Mouse (Mus musculus): ENCODE results near the gene Unc45b.
A peak's percentile ranks its signal among the peaks of the same experiment; 100 is the strongest.
"Not testable (repeated sequence)": the region's sequence is repeated elsewhere in the genome, so short reads cannot be mapped to it uniquely, and the experiment has no call there.

The Unc45b gene

DNA sequence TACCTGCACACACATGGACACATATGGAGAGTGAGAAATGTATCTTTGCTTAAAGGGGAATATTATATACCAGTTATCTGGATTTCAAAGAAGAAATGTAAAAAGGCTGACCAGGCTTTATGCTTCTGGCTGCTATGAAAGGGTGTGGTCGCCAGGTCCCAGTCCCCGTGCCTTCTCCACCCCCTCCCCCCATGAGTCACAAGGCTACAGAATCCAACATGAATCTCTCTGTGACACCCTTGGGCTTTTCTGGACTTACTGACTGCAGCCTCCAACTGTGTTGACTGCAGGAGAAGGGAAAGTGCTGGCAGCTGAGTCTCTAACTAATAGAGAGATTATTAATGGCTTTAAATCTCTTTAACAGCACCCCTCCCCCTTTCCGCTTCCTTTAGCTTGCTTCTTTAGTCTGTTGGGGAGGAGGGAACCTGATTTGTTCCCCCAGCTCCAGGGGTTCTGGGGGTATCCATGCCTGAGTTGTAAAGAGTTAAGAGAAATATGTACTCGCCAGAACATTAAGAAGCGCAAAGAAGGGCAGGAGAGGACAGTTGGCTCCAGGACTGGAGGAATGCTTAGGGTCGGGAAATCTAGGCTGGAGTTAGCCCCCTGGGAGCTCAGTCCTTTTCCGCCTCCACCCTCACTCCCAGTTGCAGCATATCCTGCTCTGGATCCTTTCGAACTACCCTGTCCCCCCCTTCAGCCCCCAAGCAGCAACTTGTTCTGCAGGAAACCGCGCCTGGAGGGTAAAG, 40.6 kb downstream of the Unc45b start, which contains the start of gene Slfn5:
Gene Slfn5, plus strand, starts transcription at position 614 of the 746 bp plus-strand sequence.
- no peak for DNase-seq

DNA sequence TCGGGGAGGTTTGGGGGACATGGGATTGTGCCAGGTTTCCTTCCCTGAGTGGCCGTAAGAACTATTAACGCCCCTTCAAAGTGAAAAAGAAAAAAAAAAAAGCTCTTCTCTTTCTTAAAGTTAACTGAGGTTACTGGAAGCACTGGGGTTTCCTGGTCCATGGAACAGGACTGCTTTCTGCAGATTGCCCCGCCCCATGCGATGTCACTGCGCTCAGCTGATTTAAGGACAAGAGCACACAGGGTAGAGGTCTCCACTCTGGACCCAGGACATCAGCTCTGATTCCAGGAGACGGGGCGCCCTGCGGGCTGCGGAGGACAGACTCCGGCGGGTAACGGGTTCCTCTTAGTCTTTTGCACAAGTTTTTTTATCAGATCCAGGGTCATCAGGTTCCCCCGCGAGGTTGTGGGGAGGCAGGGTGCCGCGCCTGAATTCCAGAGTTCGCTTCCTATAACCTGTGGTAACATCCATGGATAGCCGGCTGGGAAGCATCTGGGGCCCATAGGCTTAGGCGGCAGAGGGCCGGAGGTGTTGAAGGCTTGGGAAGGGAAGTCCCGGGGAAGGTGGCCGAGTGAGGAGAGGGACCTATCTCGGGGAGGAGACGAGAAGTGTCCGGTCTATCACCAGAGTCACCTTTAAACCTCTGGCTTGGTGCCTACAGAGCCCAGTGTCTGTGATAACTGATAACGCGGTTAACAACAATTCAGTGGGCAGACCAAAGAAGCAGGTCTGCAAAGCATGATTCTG, 41.7 kb downstream of the Unc45b start:
- DNase-seq, result no peak

DNA sequence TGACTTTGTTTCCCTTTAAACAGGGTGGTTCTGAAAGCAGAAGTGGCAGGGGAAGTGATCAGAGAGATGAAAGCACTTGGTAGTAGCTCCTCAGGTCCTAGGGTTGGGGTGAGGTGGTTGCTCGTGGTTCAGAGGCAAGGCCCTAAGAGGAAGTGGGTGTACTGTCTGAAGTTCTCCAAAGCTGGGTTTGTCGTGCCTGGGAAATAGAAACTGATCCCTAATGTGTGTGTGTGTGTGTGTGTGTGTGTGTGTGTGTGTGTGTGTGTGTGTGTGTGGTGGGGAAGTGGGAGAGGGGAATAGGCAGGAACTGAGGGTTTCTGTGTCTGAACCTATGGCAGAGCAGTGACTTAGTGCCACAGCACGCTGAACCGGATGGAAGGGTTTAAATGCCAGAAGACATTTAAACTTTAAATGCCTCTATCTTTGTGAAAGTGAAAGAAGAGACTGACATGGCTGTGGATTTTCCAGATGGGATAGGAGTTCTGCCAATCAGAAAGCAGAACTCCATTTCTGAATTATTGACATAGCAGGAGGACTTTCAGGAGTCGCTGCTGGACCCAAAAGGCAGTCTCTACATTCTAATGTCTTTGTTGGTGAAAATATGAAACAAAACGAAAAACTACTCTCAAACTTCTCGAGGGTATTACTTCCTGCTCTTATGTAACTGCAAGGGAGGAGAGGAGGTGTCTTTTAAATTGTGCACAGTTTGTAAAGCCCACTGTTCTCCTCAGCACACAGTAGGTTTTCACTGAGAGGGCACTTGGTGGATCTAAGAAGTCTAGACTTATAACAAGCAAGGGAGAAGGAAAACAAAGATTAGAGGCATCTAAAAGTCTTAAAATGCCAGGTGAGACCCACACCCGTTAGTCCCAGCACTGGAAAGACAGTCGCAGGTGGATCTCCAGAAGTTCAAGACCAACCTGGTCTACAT, 42.5 kb downstream of the Unc45b start:
- no peak for DNase-seq

DNA sequence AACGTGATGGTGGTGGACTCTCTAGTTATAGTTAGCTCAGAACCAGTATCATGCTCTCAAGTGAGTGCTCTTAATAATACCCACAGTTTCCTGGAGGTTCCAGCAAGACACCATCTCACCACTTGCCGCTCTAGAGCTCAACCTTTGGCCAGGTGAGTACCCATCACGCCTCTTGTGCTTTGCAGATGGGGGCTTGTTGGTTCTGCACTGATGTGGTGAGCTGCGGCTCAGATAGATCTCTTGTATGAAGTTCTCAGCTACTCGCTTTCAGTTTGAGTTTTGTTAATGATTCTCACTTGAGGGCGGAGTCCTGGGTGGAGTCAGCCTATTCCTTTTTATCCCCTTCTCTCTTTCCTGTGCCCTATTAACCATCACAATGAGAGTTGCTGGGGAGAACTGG, 44.3 kb downstream of the Unc45b start:
- DNase-seq, result no peak

DNA sequence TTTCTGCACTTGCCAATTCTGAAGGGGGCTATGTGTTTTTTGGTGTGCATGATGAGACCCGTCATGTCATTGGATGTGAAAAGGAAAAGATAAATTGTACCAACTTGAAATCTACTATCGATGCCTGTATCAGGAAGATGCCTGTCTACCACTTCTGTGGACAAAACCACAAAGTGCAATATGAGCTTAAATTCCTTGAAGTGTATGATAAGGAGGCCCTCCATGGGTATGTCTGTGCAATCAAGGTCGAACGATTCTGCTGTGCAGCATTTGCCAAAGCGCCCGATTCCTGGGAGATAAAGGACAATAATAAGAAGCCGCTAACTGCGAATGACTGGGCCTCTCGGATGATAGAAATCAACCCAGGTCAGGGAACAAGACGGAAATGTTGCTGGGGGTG, 46.6 kb downstream of the Unc45b start:
- DNase-seq, result no peak

DNA sequence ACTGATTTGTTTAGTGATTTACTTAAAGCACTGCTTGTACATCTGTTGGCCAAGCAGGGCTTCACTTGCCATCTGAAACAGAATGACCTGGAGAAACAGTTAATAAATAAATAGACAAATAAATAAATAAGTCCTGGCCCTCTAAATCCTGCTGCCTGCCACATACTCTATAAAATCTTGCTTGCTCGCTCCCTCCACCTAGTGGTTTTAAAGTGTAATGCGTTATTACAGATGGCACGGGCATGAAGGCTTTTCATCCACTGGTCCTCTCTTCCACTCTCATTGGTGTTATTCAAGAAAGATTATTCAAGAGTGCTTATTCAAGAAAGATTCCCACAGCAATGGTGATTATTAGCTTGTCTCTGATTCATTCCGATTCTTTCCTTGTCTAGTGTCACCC, 49.3 kb downstream of the Unc45b start:
- DNase-seq, result no peak

DNA sequence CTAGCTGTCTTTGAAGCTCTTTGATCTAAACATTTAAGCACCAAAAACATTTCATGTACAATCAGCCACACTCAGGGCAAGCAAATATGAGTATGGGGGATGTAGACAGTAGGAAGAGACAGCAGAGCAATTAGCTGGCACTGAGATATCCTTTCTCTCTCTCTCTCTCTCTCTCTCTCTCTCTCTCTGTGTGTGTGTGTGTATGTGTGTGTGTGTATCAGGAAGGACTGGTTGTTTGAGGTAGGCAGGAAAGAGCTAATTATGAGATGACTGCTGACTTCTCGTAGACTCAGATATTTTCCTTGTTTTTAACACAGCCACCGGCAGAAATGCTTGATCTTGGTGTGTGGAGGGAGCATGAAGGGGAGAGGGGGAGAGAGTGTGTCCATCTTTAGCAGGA, 51.4 kb downstream of the Unc45b start:
- no peak for DNase-seq

DNA sequence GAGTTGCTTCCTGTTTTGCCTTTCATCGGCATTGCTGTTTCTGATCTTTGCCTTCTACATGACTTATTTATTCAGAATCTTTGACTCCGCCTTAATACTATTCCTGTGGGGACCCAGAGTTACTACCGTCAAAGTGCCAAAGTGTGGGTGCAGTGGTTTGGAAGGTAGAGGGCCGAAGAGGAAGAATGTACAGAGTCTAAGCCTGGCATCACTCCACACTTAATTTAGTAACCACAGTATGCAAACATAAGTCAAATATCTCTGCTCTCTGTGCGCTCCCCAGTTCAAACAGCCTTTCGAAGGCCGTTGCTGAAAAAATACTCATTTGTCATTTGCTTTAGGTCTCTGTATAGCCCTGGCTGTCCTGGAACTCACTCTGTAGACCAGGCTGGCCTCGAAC, 51.9 kb downstream of the Unc45b start:
- DNase-seq, result no peak

DNA sequence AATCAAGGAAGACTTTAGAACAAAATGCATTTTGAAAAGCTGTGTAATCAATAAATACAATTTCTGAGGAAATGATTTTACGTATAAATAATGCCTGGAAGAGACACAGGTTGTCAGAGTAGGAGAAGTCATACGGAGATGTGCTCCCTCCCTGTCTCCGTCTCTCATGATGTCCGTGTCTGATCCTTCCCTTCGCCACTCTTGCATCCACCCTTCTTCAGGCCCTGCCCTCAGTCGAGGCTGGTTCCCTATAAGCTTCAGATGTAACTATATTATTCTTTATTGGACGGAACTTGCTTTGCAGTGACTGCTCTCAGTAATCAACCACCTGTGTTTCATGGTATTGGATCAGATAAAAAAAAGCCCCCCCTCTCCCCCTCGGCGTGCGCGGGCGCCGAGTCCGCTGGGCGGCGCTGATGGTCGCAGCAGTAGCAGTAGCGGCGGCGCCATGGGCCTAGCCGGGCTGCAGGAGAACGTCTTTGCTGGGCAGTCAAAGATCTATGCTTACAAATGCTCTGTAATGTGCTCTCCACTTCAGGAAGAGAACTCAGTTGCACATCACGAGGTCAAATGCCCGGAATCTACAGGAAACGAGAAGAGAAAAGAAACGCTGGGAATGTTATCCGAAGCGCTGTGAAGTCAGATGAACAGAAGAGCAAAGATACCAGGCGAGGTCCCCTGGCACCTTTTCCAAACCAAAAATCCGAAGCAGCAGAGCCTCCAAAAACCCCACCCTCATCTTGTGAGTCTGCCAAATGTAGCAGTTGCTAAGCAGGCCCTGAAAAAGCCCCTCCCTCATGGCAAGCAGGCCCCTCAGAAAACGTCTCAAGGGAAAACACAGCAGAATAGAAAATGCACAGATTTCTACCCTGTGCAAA, 60.6 kb downstream of the Unc45b start:
- peak; percentile 48 for DNase-seq

DNA sequence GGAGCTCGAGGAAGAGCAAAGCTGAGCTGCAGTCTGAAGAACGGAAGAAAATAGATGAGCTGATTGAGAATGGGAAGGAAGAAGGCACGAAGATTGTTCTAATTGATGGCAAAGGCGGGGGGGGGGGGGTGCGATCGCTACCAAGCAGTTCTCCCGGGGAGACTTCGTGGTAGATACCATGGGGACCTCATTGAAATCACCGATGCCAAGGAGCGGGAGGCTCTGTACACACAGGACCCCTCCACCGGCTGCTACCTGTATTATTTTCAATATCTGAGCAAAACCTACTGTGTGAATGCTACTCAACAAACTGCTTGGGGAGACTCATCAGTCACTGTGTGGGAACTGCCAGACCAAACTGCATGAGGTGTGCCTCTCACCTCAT, 61.2 kb downstream of the Unc45b start:
- no peak for DNase-seq

DNA sequence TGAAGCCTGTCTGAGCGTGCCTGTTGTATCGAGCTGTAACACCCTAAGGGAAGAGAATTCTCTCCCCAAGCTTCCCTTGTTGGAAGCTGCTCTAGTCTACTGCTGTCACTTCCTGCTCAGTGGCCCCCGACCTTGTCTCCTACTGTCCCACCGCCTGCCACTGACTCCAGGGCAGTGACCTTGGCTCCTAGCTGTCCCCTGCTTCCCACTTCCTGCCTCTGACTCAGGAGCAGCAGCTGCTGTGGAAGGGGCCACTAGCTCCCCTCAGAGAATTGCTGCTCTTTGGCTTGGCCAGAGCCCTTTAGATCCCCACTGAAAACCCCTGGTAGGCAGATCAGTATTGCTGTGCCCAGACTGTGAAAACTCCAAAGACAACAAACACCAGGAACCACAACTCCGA, 63.6 kb downstream of the Unc45b start:
- DNase-seq, result no peak

DNA sequence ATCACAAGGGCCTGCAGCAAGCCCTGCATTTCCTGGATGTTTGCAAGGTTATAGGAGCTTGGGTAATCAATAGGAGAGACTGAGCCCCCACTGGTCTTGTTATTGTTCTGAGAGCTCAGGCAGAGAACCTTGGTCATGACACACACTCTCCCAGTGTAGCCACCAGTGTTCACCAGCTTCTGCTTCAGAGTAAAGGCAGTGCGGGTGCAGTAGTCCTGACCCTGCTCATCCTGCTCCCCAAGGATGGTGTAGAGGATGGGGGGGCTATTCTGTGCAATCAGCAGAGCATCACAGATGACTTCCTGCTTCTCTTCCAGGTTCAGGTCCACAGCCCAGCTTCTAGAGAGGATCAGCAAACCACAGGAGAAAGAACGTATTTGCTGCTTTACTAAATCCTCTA, 72.1 kb downstream of the Unc45b start:
- DNase-seq, result not testable (repeated sequence)

DNA sequence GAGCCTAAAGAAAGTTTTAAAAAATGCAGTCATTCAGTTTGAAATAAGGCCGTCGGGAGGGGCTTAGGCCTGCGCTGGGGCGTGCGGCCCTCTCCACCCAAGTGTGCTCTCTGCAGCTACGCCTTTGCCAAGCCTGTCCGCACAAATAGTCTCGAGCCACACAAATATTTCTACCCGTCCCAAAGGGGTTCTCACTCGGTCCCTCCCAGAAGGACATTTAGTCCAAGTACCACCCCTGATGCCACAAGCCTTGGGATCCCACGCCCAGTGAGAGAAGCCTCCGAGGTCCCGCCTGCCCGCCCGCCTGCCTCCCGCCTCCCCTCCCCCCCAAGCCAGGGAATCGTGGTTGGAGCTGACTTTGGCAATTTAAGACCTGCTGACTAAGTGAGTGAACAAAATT, 72.8 kb downstream of the Unc45b start:
- no peak for DNase-seq

DNA sequence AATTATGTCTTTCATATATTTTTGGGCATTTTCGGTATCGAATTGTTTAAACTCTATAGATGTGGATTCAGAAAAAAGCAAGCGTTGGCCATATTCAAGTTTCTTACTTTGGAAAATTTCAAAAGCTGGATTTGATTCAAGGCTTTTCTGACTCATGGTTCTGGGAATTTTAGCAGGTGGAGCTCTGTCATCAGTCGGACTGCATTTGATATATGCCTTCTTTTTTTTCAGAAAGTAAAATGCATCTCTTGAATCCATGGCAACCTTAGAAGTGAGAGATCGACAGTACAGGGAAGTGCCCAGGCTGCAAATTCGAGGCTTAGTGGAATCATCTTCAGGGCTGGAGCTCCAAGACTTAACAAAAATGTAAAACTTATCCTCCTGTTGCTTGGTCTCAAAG, 77.3 kb downstream of the Unc45b start:
- DNase-seq, result no peak

DNA sequence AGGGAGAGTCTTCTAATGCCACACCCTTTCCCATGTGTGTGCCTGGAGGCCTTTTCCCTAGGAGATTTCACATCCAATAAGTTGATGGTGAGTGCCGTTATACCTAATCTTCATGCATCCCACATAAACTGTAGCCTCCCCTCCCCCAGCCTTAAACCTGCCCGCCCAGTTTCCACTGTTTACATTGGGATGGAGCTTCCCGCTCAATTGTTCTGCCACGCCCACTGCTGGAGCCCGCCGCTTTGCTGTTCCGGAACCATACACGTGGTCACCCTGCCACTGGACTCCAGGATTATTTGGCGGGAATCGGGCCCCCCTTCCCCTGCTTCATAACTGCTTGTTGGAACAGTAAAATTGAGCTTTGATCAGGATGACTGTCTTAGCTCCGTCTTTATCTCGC, 79.0 kb downstream of the Unc45b start:
- DNase-seq, result no peak

DNA sequence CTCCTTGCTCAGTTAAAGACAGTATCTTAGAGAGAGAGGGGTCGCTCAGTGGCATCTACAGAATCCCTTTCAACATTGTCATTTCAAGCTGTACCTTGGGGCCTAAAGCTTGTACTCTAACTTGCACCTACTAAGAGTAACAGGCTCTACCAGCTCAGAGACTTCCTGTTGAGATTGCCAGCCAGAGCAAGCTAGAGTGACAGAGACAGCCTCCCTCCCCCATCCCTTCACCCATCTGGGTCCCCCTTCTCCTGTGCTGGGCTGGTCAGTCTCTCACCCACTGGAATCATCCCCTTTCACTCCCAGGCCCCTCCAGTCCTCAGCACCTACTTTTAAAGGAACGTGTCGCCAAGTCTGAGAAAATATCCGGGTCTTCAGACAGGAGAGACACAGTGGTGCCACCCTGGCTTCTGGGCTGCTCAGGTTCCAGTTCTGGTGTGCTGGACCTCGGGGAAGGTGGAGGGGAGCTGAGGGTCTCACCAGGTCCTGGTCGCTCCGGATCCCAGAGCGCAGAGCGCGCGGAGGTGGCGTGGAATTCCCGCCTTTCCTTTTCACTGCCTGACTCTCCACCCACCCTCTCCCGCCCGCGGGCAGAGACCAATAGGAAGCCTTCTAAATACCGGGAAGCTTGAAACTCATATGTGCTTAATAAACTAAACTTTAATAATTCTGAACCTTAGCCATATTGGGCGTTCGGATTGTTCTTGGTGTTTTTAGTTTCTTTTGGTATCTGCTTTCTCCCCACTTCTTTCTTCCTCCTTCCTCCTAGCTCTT, 80.4 kb downstream of the Unc45b start:
- DNase-seq, result not testable (repeated sequence)

DNA sequence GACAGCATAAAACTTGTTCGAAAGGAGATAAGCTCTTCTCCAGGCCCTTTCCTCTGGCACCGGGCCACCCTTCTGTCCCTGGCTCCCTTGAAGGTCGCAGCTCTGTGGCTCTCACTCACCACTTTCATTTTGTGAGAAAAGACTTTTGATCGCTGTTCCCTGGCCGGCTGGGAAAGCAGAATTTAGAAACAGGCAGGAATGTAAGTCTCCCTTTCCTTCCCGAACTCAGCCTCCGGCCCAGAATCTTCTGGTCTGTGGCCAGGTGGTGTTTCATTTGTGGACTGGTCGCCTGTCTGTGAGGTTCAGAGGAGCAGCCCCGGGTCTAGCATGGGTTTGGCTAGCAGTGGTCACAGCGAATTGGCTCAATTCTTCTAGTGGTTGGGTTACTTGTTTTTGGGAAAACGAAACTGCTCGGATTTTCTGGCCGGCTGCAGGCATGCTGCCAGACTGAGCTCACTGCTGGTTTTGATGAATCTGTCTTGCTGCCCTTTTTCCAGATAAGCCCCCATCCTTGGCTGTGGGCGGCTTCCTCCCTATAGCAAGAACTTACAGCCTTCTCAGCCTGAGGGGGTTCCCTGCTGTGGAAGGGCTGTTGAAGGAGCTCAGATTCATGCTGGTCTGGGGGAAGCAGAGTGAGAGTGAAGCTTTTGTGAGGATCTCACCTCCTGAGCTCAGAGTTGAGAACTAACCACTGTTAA, 81.3 kb downstream of the Unc45b start, which contains the start of gene Slfn9:
Gene Slfn9, minus strand, starts transcription at position 362 of the 698 bp plus-strand sequence.
- peak; percentile 20 for DNase-seq
